15 mouse cellular contexts compared by ENCODE assay signal in genomic region chr1:91454366-91454765, GRCm38 (mm10). TPM values are rescaled to one million over a fixed set of nuclear protein-coding genes. Genes with fewer than 3 reads are reported as not detected.
DNase-seq lines count a peak whose midpoint lies in the region; ATAC-seq and TF ChIP-seq lines count a peak whose summit lies in the region.
"Had no signal": no experiment of that assay in that cellular context is flagged by ENCODE, and none has a peak within 500 bp of the region (broad histone marks: within the 10 kb centered on the region; RNA-seq: fewer than 3 reads in every experiment).

No protein-coding gene starts in this region.

- no peaks in the 10 kb centered on the region for H3K9me3 ChIP-seq in liver, embryonic 14.5 days (ENCODE audit: control insufficient read depth, low read length)
- H3K9me3 ChIP-seq in liver, embryonic 12.5 days (replicated peaks) = no peaks in the 10 kb centered on the region
- H3K9me3 ChIP-seq in intestine, postnatal 0 days (ENCODE audit: control insufficient read depth) = no peaks in the 10 kb centered on the region
- H3K9me3 ChIP-seq in liver, embryonic 16.5 days (replicated peaks; ENCODE audit: control insufficient read depth, low read length) = no peaks in the 10 kb centered on the region
- H3K9me3 ChIP-seq in hindbrain, embryonic 11.5 days (ENCODE audit: control insufficient read depth, low read length) = no peaks in the 10 kb centered on the region
- H3K9me3 ChIP-seq: forebrain, embryonic 15.5 days; midbrain, embryonic 12.5 days had no signal

- no peaks in the 10 kb centered on the region for H3K36me3 ChIP-seq in liver, embryonic 14.5 days (replicated peaks; ENCODE audit: control insufficient read depth, insufficient read depth, low read depth)
- peaks cover 7% of the 10 kb centered on the region for H3K36me3 ChIP-seq in liver, embryonic 12.5 days
- peaks cover 12% of the 10 kb centered on the region for H3K36me3 ChIP-seq in intestine, postnatal 0 days (ENCODE audit: control insufficient read depth, insufficient read depth)
- no peaks in the 10 kb centered on the region for H3K36me3 ChIP-seq in liver, embryonic 16.5 days (ENCODE audit: control insufficient read depth, insufficient read depth)
- H3K36me3 ChIP-seq in hindbrain, embryonic 11.5 days (ENCODE audit: control insufficient read depth, insufficient read depth, low read length) = no peaks in the 10 kb centered on the region

- H3K4me3 ChIP-seq in gastrocnemius, adult 2 months = no peak overlapping the region
- no peak overlapping the region for H3K4me3 ChIP-seq in liver, embryonic 14.5 days (ENCODE audit: insufficient read depth in 1 of 2, low read depth in 2 of 2, low read length in 2 of 2)
- H3K4me3 ChIP-seq in liver, embryonic 12.5 days = no peak overlapping the region
- H3K4me3 ChIP-seq in intestine, postnatal 0 days (ENCODE audit: low read depth, low read length) = no peak overlapping the region
- no peak overlapping the region for H3K4me3 ChIP-seq in liver, embryonic 16.5 days (ENCODE audit: low read depth, low read length)
- no peak overlapping the region for H3K4me3 ChIP-seq in hindbrain, embryonic 11.5 days (ENCODE audit: low read depth, low read length)
- H3K4me3 ChIP-seq: forebrain, embryonic 15.5 days; layer of hippocampus, adult 2 months; midbrain, embryonic 12.5 days had no signal

- WGBS in liver, embryonic 14.5 days (ENCODE audit: insufficient replicate concordance) = 48% methylated on average over 3 of the region's 3 CpGs
- WGBS in liver, embryonic 12.5 days (ENCODE audit: insufficient replicate concordance) = 72% methylated on average over 3 of the region's 3 CpGs
- 33% methylated on average over 3 of the region's 3 CpGs for WGBS in intestine, postnatal 0 days
- 43% methylated on average over 3 of the region's 3 CpGs for WGBS in liver, embryonic 16.5 days (ENCODE audit: insufficient replicate concordance)
- 91% methylated on average over 3 of the region's 3 CpGs for WGBS in hindbrain, embryonic 11.5 days

- TF ChIP-seq EP300 in liver, embryonic 14.5 days (IDR thresholded peaks at IDR 0.05; ENCODE audit: low read depth) = no peak

- H3K4me2 ChIP-seq in liver, embryonic 14.5 days (ENCODE audit: low read depth) = peak overlapping the region; percentile 20; the same call in 1 of the 2 replicates
- no peak overlapping the region for H3K4me2 ChIP-seq in liver, embryonic 12.5 days
- H3K4me2 ChIP-seq in intestine, postnatal 0 days (replicated peaks; ENCODE audit: low read depth) = peak overlapping the region; percentile 76
- peak overlapping the region; percentile 53 for H3K4me2 ChIP-seq in liver, embryonic 16.5 days (ENCODE audit: low read depth, low read length)
- no peak overlapping the region for H3K4me2 ChIP-seq in hindbrain, embryonic 11.5 days (replicated peaks; ENCODE audit: low read depth, low read length)
- H3K4me2 ChIP-seq: forebrain, embryonic 15.5 days; midbrain, embryonic 12.5 days had no signal

- DNase-seq in gastrocnemius, adult 2 months = no peak
- DNase-seq in gastrocnemius, postnatal 25 days = no peak
- DNase-seq in liver, embryonic 14.5 days (ENCODE audit: low read depth in 3 of 3, low spot score in 3 of 3) = no peak
- no peak for DNase-seq in left cerebral cortex, adult 8-10 months (ENCODE audit: low spot score in 2 of 2)
- DNase-seq in hindbrain, embryonic 11.5 days (ENCODE audit: low spot score) = no peak
- DNase-seq: cerebellum, adult 9-10 months; embryo, embryonic 11 days; gastrocnemius, postnatal 10 days had no signal

- no peak for TF ChIP-seq CTCF in gastrocnemius, adult 2 months (IDR thresholded peaks at IDR 0.05)
- TF ChIP-seq CTCF in liver, embryonic 14.5 days (IDR thresholded peaks at IDR 0.05; ENCODE audit: low read depth) = no peak
- no peak for TF ChIP-seq CTCF in intestine, postnatal 0 days (IDR thresholded peaks at IDR 0.05; ENCODE audit: low read depth)

- peak overlapping the region; percentile 98; the same call in 1 of the 2 replicates for H3K27ac ChIP-seq in gastrocnemius, adult 2 months
- H3K27ac ChIP-seq in liver, embryonic 14.5 days = no peak overlapping the region
- no peak overlapping the region for H3K27ac ChIP-seq in liver, embryonic 12.5 days
- H3K27ac ChIP-seq in intestine, postnatal 0 days (ENCODE audit: low read depth, low read length) = peak overlapping the region; percentile 97
- peak overlapping the region; percentile 4 for H3K27ac ChIP-seq in liver, embryonic 16.5 days (ENCODE audit: low read length)
- no peak overlapping the region for H3K27ac ChIP-seq in hindbrain, embryonic 11.5 days (ENCODE audit: low read depth, low read length)
- H3K27ac ChIP-seq: forebrain, embryonic 15.5 days; midbrain, embryonic 12.5 days had no signal

- H3K27me3 ChIP-seq in liver, embryonic 14.5 days (ENCODE audit: control insufficient read depth, insufficient read depth, low read length) = no peaks in the 10 kb centered on the region
- H3K27me3 ChIP-seq in liver, embryonic 12.5 days (replicated peaks) = no peaks in the 10 kb centered on the region
- H3K27me3 ChIP-seq in intestine, postnatal 0 days (replicated peaks; ENCODE audit: control insufficient read depth, insufficient read depth, low read length) = no peaks in the 10 kb centered on the region
- no peaks in the 10 kb centered on the region for H3K27me3 ChIP-seq in liver, embryonic 16.5 days (ENCODE audit: control insufficient read depth, insufficient read depth, low read depth, low read length)
- no peaks in the 10 kb centered on the region for H3K27me3 ChIP-seq in hindbrain, embryonic 11.5 days (ENCODE audit: control insufficient read depth, insufficient read depth, low read length)
- H3K27me3 ChIP-seq: forebrain, embryonic 15.5 days had no signal

- H3K4me1 ChIP-seq in liver, embryonic 14.5 days (replicated peaks; ENCODE audit: control insufficient read depth in 2 of 2, insufficient read depth in 2 of 2, low read length in 1 of 2) = peaks cover 10 to 38% of the 10 kb centered on the region in 2 experiments
- peaks cover 51% of the 10 kb centered on the region for H3K4me1 ChIP-seq in liver, embryonic 12.5 days
- peaks cover 25% of the 10 kb centered on the region for H3K4me1 ChIP-seq in intestine, postnatal 0 days (replicated peaks; ENCODE audit: control insufficient read depth, insufficient read depth, low read length)
- peaks cover 54% of the 10 kb centered on the region for H3K4me1 ChIP-seq in liver, embryonic 16.5 days (ENCODE audit: control insufficient read depth, low read depth, low read length)
- H3K4me1 ChIP-seq in hindbrain, embryonic 11.5 days (replicated peaks; ENCODE audit: control insufficient read depth, insufficient read depth, low read length) = peaks cover 5% of the 10 kb centered on the region; the same call in 1 of the 2 replicates

- intact Hi-C loops in gastrocnemius, adult 2 months (cut with DNase I) = no loop called here

- no peak overlapping the region for H3K9ac ChIP-seq in liver, embryonic 14.5 days (replicated peaks)
- H3K9ac ChIP-seq in liver, embryonic 12.5 days = no peak overlapping the region
- no peak overlapping the region for H3K9ac ChIP-seq in intestine, postnatal 0 days (ENCODE audit: low read depth, low read length)
- H3K9ac ChIP-seq in liver, embryonic 16.5 days (ENCODE audit: low read depth, low read length) = no peak overlapping the region
- H3K9ac ChIP-seq in hindbrain, embryonic 11.5 days (ENCODE audit: low read depth, low read length) = no peak overlapping the region
- H3K9ac ChIP-seq: forebrain, embryonic 15.5 days; midbrain, embryonic 12.5 days had no signal

- ATAC-seq in liver, embryonic 14.5 days (ENCODE audit: insufficient read depth) = no peak
- no peak for ATAC-seq in liver, embryonic 12.5 days
- peak; percentile 9 for ATAC-seq in intestine, postnatal 0 days
- ATAC-seq in liver, embryonic 16.5 days (ENCODE audit: low read depth) = no peak
- no peak for ATAC-seq in hindbrain, embryonic 11.5 days (ENCODE audit: low FRiP score)
- ATAC-seq: forebrain, embryonic 15.5 days; hindbrain, postnatal 0 days had no signal

RNA-seq across cellular contexts. Expression of gene Per2, which starts 4.8 kb away (rescaled TPM):
- 10 to 100 TPM in 1 of 2 experiments, 1 to 10 TPM in 1; 3.9 to 10.8 TPM for total RNA-seq in gastrocnemius, adult 2 months (2021)
- 1 to 10 TPM in 1 of 2 experiments, under 1 TPM in 1; 0.97 to 7.1 TPM for total RNA-seq in gastrocnemius, postnatal 25 days (2021)
- 3.3 and 3.7 TPM in 2 replicates for polyA plus RNA-seq in liver, embryonic 14.5 days (2012; rRNA removed)
- 1.6 and 2.2 TPM in 2 replicates for polyA plus RNA-seq in liver, embryonic 14.5 days (2014; fragmentation: Nextera tagmentation; extraction: Ambion mirVana)
- 2.9 and 3.1 TPM in 2 replicates for polyA plus RNA-seq in liver, embryonic 12.5 days (2016; fragmentation: Nextera tagmentation; extraction: Ambion mirVana)
- 7.2 and 7.9 TPM in 2 replicates for polyA plus RNA-seq in intestine, postnatal 0 days (2015; fragmentation: Nextera tagmentation; extraction: Ambion mirVana)
- polyA plus RNA-seq in liver, embryonic 16.5 days (2015; fragmentation: Nextera tagmentation; extraction: Ambion mirVana) = 3.6 and 4.1 TPM in 2 replicates
- total RNA-seq in left cerebral cortex, adult 8-10 months (2022) = 10 to 100 TPM; 18.4 to 36.8 (median 25.1) TPM
- 1.7 and 2.8 TPM in 2 replicates for polyA plus RNA-seq in hindbrain, embryonic 11.5 days (2014; fragmentation: Nextera tagmentation; extraction: Ambion mirVana)

RNA-seq across cellular contexts. Expression of gene Traf3ip1, which starts 40.1 kb away (rescaled TPM):
- 1 to 10 TPM; 3.3 to 4.1 TPM for total RNA-seq in gastrocnemius, adult 2 months (2021)
- total RNA-seq in gastrocnemius, postnatal 25 days (2021) = 1 to 10 TPM; 2.9 to 3.2 TPM
- 2.4 and 4.1 TPM in 2 replicates for polyA plus RNA-seq in liver, embryonic 14.5 days (2012; rRNA removed)
- 1.3 TPM in 2 replicates for polyA plus RNA-seq in liver, embryonic 14.5 days (2014; fragmentation: Nextera tagmentation; extraction: Ambion mirVana)
- polyA plus RNA-seq in liver, embryonic 12.5 days (2016; fragmentation: Nextera tagmentation; extraction: Ambion mirVana) = 3.6 and 4.1 TPM in 2 replicates
- polyA plus RNA-seq in intestine, postnatal 0 days (2015; fragmentation: Nextera tagmentation; extraction: Ambion mirVana) = 3.3 and 3.7 TPM in 2 replicates
- 1.5 and 2.0 TPM in 2 replicates for polyA plus RNA-seq in liver, embryonic 16.5 days (2015; fragmentation: Nextera tagmentation; extraction: Ambion mirVana)
- 10 to 100 TPM; 12.5 to 15.3 (median 13.9) TPM for total RNA-seq in left cerebral cortex, adult 8-10 months (2022)
- 7.3 and 7.7 TPM in 2 replicates for polyA plus RNA-seq in hindbrain, embryonic 11.5 days (2014; fragmentation: Nextera tagmentation; extraction: Ambion mirVana)

RNA-seq across cellular contexts. Expression of gene Hes6, which starts 40.5 kb away (rescaled TPM):
- total RNA-seq in gastrocnemius, adult 2 months (2021) = 1 to 10 TPM; 4.4 to 7.9 TPM
- 1 to 10 TPM; 6.9 to 8.6 TPM for total RNA-seq in gastrocnemius, postnatal 25 days (2021)
- polyA plus RNA-seq in liver, embryonic 14.5 days (2012; rRNA removed) = 11.2 and 12.9 TPM in 2 replicates
- 14.5 and 15.1 TPM in 2 replicates for polyA plus RNA-seq in liver, embryonic 14.5 days (2014; fragmentation: Nextera tagmentation; extraction: Ambion mirVana)
- polyA plus RNA-seq in liver, embryonic 12.5 days (2016; fragmentation: Nextera tagmentation; extraction: Ambion mirVana) = 31.9 and 32.4 TPM in 2 replicates
- polyA plus RNA-seq in intestine, postnatal 0 days (2015; fragmentation: Nextera tagmentation; extraction: Ambion mirVana) = 84.1 and 84.8 TPM in 2 replicates
- 18.6 and 19.7 TPM in 2 replicates for polyA plus RNA-seq in liver, embryonic 16.5 days (2015; fragmentation: Nextera tagmentation; extraction: Ambion mirVana)
- 10 to 100 TPM; 17.5 to 22.3 (median 21.8) TPM for total RNA-seq in left cerebral cortex, adult 8-10 months (2022)
- 288 and 318 TPM in 2 replicates for polyA plus RNA-seq in hindbrain, embryonic 11.5 days (2014; fragmentation: Nextera tagmentation; extraction: Ambion mirVana)

RNA-seq across cellular contexts. Expression of gene Ilkap, which starts 55.8 kb away (rescaled TPM):
- total RNA-seq in gastrocnemius, adult 2 months (2021) = 10 to 100 TPM; 38.3 to 44.6 TPM
- 10 to 100 TPM; 30.1 to 35.8 TPM for total RNA-seq in gastrocnemius, postnatal 25 days (2021)
- 30.9 and 46.0 TPM in 2 replicates for polyA plus RNA-seq in liver, embryonic 14.5 days (2012; rRNA removed)
- 62.1 and 65.8 TPM in 2 replicates for polyA plus RNA-seq in liver, embryonic 14.5 days (2014; fragmentation: Nextera tagmentation; extraction: Ambion mirVana)
- polyA plus RNA-seq in liver, embryonic 12.5 days (2016; fragmentation: Nextera tagmentation; extraction: Ambion mirVana) = 107 TPM in 2 replicates
- 51.2 TPM in 2 replicates for polyA plus RNA-seq in intestine, postnatal 0 days (2015; fragmentation: Nextera tagmentation; extraction: Ambion mirVana)
- polyA plus RNA-seq in liver, embryonic 16.5 days (2015; fragmentation: Nextera tagmentation; extraction: Ambion mirVana) = 57.6 and 63.2 TPM in 2 replicates
- total RNA-seq in left cerebral cortex, adult 8-10 months (2022) = 10 to 100 TPM; 48.1 to 54.9 (median 52.2) TPM
- 172 TPM in 2 replicates for polyA plus RNA-seq in hindbrain, embryonic 11.5 days (2014; fragmentation: Nextera tagmentation; extraction: Ambion mirVana)

Comparison
In these comparisons a context has a peak if more than half of its experiments do, and no peak if none do; other contexts are left out.
1. H3K27ac ChIP-seq: peak in gastrocnemius, adult 2 months (single experiment), intestine, postnatal 0 days (single experiment) and liver, embryonic 16.5 days (single experiment); none in liver, embryonic 14.5 days (single experiment), liver, embryonic 12.5 days (single experiment) and hindbrain, embryonic 11.5 days (single experiment).
2. H3K4me2 ChIP-seq: peak in liver, embryonic 14.5 days (single experiment), intestine, postnatal 0 days (single experiment) and liver, embryonic 16.5 days (single experiment); none in liver, embryonic 12.5 days (single experiment) and hindbrain, embryonic 11.5 days (single experiment).